30 mouse cellular contexts compared by ENCODE assay signal in the genomic region with DNA sequence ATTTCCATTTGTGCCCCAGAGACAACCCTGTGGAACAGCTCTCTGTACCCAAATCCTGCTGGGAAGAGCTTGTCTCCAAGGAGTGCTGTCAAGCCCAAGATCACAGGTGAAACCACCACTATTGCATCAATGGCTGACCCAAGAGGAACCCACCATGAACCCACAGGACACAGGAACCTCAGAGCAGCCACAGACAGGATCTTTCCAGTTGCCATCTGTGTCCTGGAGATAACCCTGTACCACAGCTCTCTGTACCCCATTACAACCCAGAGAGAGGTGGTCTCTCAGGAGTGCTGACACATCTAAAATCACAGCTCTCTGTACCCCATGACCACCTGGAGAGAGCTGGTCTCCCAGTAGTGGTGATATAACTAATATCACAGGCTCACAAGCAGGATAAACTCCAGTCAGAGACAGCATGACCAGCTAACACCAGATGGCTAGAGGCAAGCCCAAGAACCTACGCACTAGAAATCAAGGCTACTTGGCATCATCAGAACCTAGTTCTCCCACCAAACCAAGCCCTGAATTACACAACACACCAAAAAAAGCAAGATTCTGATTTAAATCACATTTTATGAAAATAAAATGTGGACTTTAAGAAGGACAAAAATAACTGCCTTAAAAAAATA.
DNase-seq lines count a peak whose midpoint lies in the region; ATAC-seq and TF ChIP-seq lines count a peak whose summit lies in the region.
"Had no signal": no experiment of that assay in that cellular context is flagged by ENCODE, and none has a peak within 500 bp of the region (broad histone marks: within the 10 kb centered on the region; RNA-seq: fewer than 3 reads in every experiment).

No protein-coding gene starts in this region.

- ATAC-seq in megakaryocyte progenitor cell, adult 5-6 weeks (replicated peaks; ENCODE audit: poor library complexity) = peak; percentile 76
- ATAC-seq in intestine, embryonic 16.5 days = no peak
- ATAC-seq: activated CD4-positive, CD25-positive, alpha-beta regulatory T cell, adult 4 months; CD4-positive, CD25-positive, alpha-beta regulatory T cell, adult 4 months; forebrain, embryonic 14.5 days; forebrain, embryonic 16.5 days; Patski had no signal

- WGBS in intestine, embryonic 16.5 days = 97% methylated on average over 1 of the region's 1 CpGs

- no peak for TF ChIP-seq POLR2A in cortical plate, adult 2 months (IDR thresholded peaks at IDR 0.05; ENCODE audit: extremely low read depth, insufficient read depth, low read length)

- H3K4me3 ChIP-seq in cortical plate, adult 2 months (ENCODE audit: insufficient read depth, low read length) = no peak overlapping the region
- H3K4me3 ChIP-seq in layer of hippocampus, adult 2 months = no peak overlapping the region
- H3K4me3 ChIP-seq in intestine, embryonic 16.5 days (ENCODE audit: low read length) = no peak overlapping the region
- H3K4me3 ChIP-seq: embryonic facial prominence, embryonic 13.5 days; embryonic facial prominence, embryonic 15.5 days; erythroblast, embryonic 14.5 days; forebrain, embryonic 10.5 days; forebrain, embryonic 12.5 days had no signal

- 0 out of 2 replicates have a peak overlapping the region, but pooled peaks have one; percentile 1 for H3K27ac ChIP-seq in cortical plate, adult 2 months (ENCODE audit: insufficient read depth, low read length)
- no peak overlapping the region for H3K27ac ChIP-seq in layer of hippocampus, adult 2 months
- H3K27ac ChIP-seq in intestine, embryonic 16.5 days (ENCODE audit: low read length) = no peak overlapping the region
- H3K27ac ChIP-seq: embryonic facial prominence, embryonic 13.5 days; embryonic facial prominence, embryonic 15.5 days; forebrain, embryonic 10.5 days; forebrain, embryonic 12.5 days had no signal

- no peak overlapping the region for H3K4me2 ChIP-seq in intestine, embryonic 16.5 days (ENCODE audit: low read depth, low read length)
- H3K4me2 ChIP-seq: embryonic facial prominence, embryonic 13.5 days; embryonic facial prominence, embryonic 15.5 days; forebrain, embryonic 12.5 days had no signal

- no peaks in the 10 kb centered on the region for H3K4me1 ChIP-seq in cortical plate, adult 2 months (ENCODE audit: control insufficient read depth, insufficient read depth, low read length)
- H3K4me1 ChIP-seq in intestine, embryonic 16.5 days (ENCODE audit: control insufficient read depth, insufficient read depth, low read length) = no peaks in the 10 kb centered on the region
- H3K4me1 ChIP-seq: embryonic facial prominence, embryonic 13.5 days; embryonic facial prominence, embryonic 15.5 days; forebrain, embryonic 10.5 days; forebrain, embryonic 12.5 days had no signal

- no peak overlapping the region for H3K9ac ChIP-seq in intestine, embryonic 16.5 days (ENCODE audit: low read depth, low read length)
- H3K9ac ChIP-seq: embryonic facial prominence, embryonic 13.5 days; embryonic facial prominence, embryonic 15.5 days; forebrain, embryonic 12.5 days had no signal

- peak; percentile 49 for DNase-seq in 416B (ENCODE audit: low read depth)
- peak; percentile 60 for DNase-seq in brain, adult 2 months (ENCODE audit: low read depth, low spot score)
- DNase-seq in urinary bladder, postnatal 36 days (ENCODE audit: low spot score in 2 of 2) = no peak
- no peak for DNase-seq in cerebellum, postnatal 25 days
- no peak for DNase-seq in layer of hippocampus, adult 2 months (ENCODE audit: low spot score in 2 of 2)
- DNase-seq: adrenal gland, adult 8-10 months; adrenal gland, postnatal 14 days; adrenal gland, postnatal 36 days; B cell, adult 2 months; cerebellum, adult 11 months; cerebellum, adult 18-20 months; cerebellum, adult 8-10 months; cerebellum, postnatal 10 days; cerebellum, postnatal 36 days; embryo, embryonic 11 days had no signal

- no peak for TF ChIP-seq CTCF in cortical plate, adult 2 months (IDR thresholded peaks at IDR 0.05; ENCODE audit: extremely low read depth, insufficient read depth, low read length)
- no peak for TF ChIP-seq CTCF in layer of hippocampus, adult 2 months (conservative IDR thresholded peaks at IDR 0.05)

- no peaks in the 10 kb centered on the region for H3K27me3 ChIP-seq in intestine, embryonic 16.5 days (replicated peaks; ENCODE audit: control insufficient read depth, insufficient read depth, low read length)
- H3K27me3 ChIP-seq: CH12.LX; embryonic facial prominence, embryonic 13.5 days; embryonic facial prominence, embryonic 15.5 days; forebrain, embryonic 12.5 days; Patski had no signal

- H3K9me3 ChIP-seq in intestine, embryonic 16.5 days (ENCODE audit: control insufficient read depth, low read length) = no peaks in the 10 kb centered on the region
- H3K9me3 ChIP-seq: embryonic facial prominence, embryonic 13.5 days; embryonic facial prominence, embryonic 15.5 days; forebrain, embryonic 10.5 days; forebrain, embryonic 12.5 days; G1E had no signal

- no peaks in the 10 kb centered on the region for H3K36me3 ChIP-seq in intestine, embryonic 16.5 days (ENCODE audit: control insufficient read depth, insufficient read depth, low read length)
- H3K36me3 ChIP-seq: embryonic facial prominence, embryonic 13.5 days; embryonic facial prominence, embryonic 15.5 days; forebrain, embryonic 10.5 days; forebrain, embryonic 12.5 days; G1E had no signal

Comparison
In these comparisons a context has a peak if more than half of its experiments do, and no peak if none do; other contexts are left out.
1. DNase-seq: peak in 416B (single experiment) and brain, adult 2 months (single experiment); none in urinary bladder, postnatal 36 days (0 of 2), cerebellum, postnatal 25 days (0 of 2) and layer of hippocampus, adult 2 months (0 of 2).